Mouse (Mus musculus): ENCODE results near the gene Safb. TPM values are rescaled to one million over a fixed set of nuclear protein-coding genes. Genes with fewer than 3 reads are reported as not detected.

Safb gene
- polyA plus RNA-seq (2012; rRNA removed): 46.8 and 47.3 TPM in 2 replicates

GRCm38 (mm10) chr17:56584257-56585130, at the start of gene Safb, which contains the start of gene Safb2:
Gene Safb, plus strand, starts transcription at chr17:56584825.
Gene Safb2, minus strand, starts transcription at chr17:56584585.

GRCm38 (mm10) chr17:56554122-56554551, 30.5 kb upstream of the Safb start, which contains the start of gene Gm20219:
Gene Gm20219, minus strand, starts transcription at chr17:56554387.

GRCm38 (mm10) chr17:56609452-56610171, 25.0 kb downstream of the Safb start, which contains the start of gene 2410015M20Rik:
Gene 2410015M20Rik, minus strand, starts transcription at chr17:56609771.

GRCm38 (mm10) chr17:56613236-56613844, 28.7 kb downstream of the Safb start, which contains the start of gene Rpl36:
Gene Rpl36, plus strand, starts transcription at chr17:56613416.

GRCm38 (mm10) chr17:56626754-56627470, 42.3 kb downstream of the Safb start, which contains the start of gene Lonp1:
Gene Lonp1, minus strand, starts transcription at chr17:56626887.

GRCm38 (mm10) chr17:56627530-56628277, 43.1 kb downstream of the Safb start, which contains the start of gene Catsperd:
Gene Catsperd, plus strand, starts transcription at chr17:56628143.

Other genes with a start within 250 kb of the Safb start
- gene Ptprs, start 108.3 kb upstream of the Safb start, polyA plus RNA-seq (2012; rRNA removed): 14.6 and 17.6 TPM in 2 replicates
- gene Znrf4, start 72.4 kb upstream of the Safb start, polyA plus RNA-seq (2012; rRNA removed): not detected in 2 replicates
- gene Gm20219, start 30.4 kb upstream of the Safb start, polyA plus RNA-seq (2012; rRNA removed): 0.24 and 0.25 TPM in 2 replicates
- gene Safb2, start 240 bp upstream of the Safb start, polyA plus RNA-seq (2012; rRNA removed): 37.3 and 41.5 TPM in 2 replicates
- 81.6 and 101 TPM in 2 replicates for gene 2410015M20Rik, start 24.9 kb downstream of the Safb start, polyA plus RNA-seq (2012; rRNA removed)
- 1,924 and 1,951 TPM in 2 replicates for gene Rpl36, start 28.6 kb downstream of the Safb start, polyA plus RNA-seq (2012; rRNA removed)
- 43.5 and 46.6 TPM in 2 replicates for gene Lonp1, start 42.1 kb downstream of the Safb start, polyA plus RNA-seq (2012; rRNA removed)
- 0.31 and 0.44 TPM in 2 replicates for gene Catsperd, start 43.3 kb downstream of the Safb start, polyA plus RNA-seq (2012; rRNA removed)
- 39.4 and 43.3 TPM in 2 replicates for gene Ranbp3, start 88.5 kb downstream of the Safb start, polyA plus RNA-seq (2012; rRNA removed)
- 104 and 123 TPM in 2 replicates for gene Ndufa11, start 132.9 kb downstream of the Safb start, polyA plus RNA-seq (2012; rRNA removed)
- gene Vmac, start 133.2 kb downstream of the Safb start, polyA plus RNA-seq (2012; rRNA removed): 2.4 and 2.5 TPM in 2 replicates
- gene Nrtn, start 172.7 kb downstream of the Safb start, polyA plus RNA-seq (2012; rRNA removed): 1.0 and 1.2 TPM in 2 replicates
- gene Dus3l, start 179.9 kb downstream of the Safb start, polyA plus RNA-seq (2012; rRNA removed): 16.5 and 17.4 TPM in 2 replicates
- 0.90 and 1.2 TPM in 2 replicates for gene Prr22, start 185.4 kb downstream of the Safb start, polyA plus RNA-seq (2012; rRNA removed)
- 8.5 and 10.7 TPM in 2 replicates for gene Rfx2, start 246.2 kb downstream of the Safb start, polyA plus RNA-seq (2012; rRNA removed)

All from liver, embryonic 14 days (tissue).